In the genomic region with DNA sequence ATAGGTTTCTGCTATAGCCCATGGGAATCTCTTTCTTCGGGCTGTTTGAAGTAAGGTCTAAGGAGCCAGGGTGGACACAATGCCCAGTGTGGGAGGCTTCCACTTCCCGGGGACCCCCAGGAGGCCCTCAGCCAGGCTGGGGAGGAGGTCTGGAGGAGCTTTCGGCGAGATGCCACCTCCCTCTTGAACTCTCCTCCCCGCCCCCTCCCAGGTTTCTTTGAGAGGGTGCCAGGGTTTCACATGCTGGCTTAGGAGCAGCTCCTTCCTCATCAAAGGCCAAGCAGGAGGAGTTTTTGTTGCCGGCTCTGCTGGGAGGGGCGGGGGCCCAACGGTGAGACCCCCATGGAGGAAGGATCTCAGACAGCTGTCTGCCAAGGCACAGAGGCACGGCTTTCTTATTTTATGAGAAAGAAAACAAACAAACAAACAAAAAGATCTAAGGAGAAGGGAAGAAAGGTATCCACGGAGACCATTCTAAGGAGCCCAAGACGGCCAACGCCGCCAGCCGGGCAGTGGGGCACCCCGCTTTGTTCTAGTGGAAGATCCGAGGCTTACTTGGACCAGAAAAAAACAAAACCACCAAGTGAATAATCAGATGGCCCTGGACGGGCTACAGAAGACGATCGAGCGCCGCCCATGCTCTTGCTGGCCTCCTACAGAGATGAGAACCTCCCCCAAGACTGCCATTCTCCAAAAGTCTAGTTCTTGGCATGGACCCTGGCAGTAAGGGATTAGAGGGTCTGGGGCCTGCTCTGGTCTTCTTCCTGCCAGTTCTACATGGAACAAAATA, we compare ENCODE assay signal across 14 mouse cellular contexts.
DNase-seq lines count a peak whose midpoint lies in the region; ATAC-seq and TF ChIP-seq lines count a peak whose summit lies in the region.
"Had no signal": no experiment of that assay in that cellular context is flagged by ENCODE, and none has a peak within 500 bp of the region (broad histone marks: within the 10 kb centered on the region; RNA-seq: fewer than 3 reads in every experiment).

No protein-coding gene starts in this region.

- WGBS in forebrain, embryonic 11.5 days = 29% methylated on average over 21 of the region's 21 CpGs
- 10% methylated on average over 21 of the region's 21 CpGs for WGBS in hindbrain, embryonic 14.5 days
- WGBS in midbrain, embryonic 16.5 days = 12% methylated on average over 20 of the region's 21 CpGs
- WGBS in lung, adult 2 months = 56% methylated on average over 21 of the region's 21 CpGs

- no peaks in the 10 kb centered on the region for H3K36me3 ChIP-seq in forebrain, embryonic 11.5 days (ENCODE audit: control insufficient read depth, insufficient read depth, low read length)
- no peaks in the 10 kb centered on the region for H3K36me3 ChIP-seq in hindbrain, embryonic 14.5 days (replicated peaks; ENCODE audit: control insufficient read depth, insufficient read depth)
- no peaks in the 10 kb centered on the region for H3K36me3 ChIP-seq in midbrain, embryonic 16.5 days (ENCODE audit: control insufficient read depth, insufficient read depth, low read length)
- H3K36me3 ChIP-seq: heart, embryonic 10.5 days; liver, embryonic 13.5 days had no signal

- H3K27ac ChIP-seq in forebrain, embryonic 11.5 days (ENCODE audit: low read depth, low read length) = no peak overlapping the region
- H3K27ac ChIP-seq in hindbrain, embryonic 14.5 days = peak overlapping the region; percentile 18; the same call in 1 of the 2 replicates
- H3K27ac ChIP-seq in midbrain, embryonic 16.5 days (ENCODE audit: low read length) = no peak overlapping the region
- H3K27ac ChIP-seq: heart, embryonic 10.5 days; liver, embryonic 13.5 days had no signal

- TF ChIP-seq POLR2A in lung, adult 2 months (IDR thresholded peaks at IDR 0.05; ENCODE audit: borderline replicate concordance, extremely low read depth, low read depth, low read length) = no peak

- H3K9me3 ChIP-seq in forebrain, embryonic 11.5 days (ENCODE audit: control insufficient read depth, low read length) = no peaks in the 10 kb centered on the region
- no peaks in the 10 kb centered on the region for H3K9me3 ChIP-seq in hindbrain, embryonic 14.5 days (ENCODE audit: control insufficient read depth, low read length)
- H3K9me3 ChIP-seq in midbrain, embryonic 16.5 days (replicated peaks; ENCODE audit: control insufficient read depth, low read length, poor library complexity, severe bottlenecking) = no peaks in the 10 kb centered on the region
- H3K9me3 ChIP-seq: heart, embryonic 10.5 days; liver, embryonic 13.5 days had no signal

- H3K4me1 ChIP-seq in forebrain, embryonic 11.5 days (replicated peaks; ENCODE audit: control insufficient read depth, insufficient read depth, low read length) = peaks cover 20% of the 10 kb centered on the region; the same call in 1 of the 2 replicates
- peaks cover 34% of the 10 kb centered on the region for H3K4me1 ChIP-seq in hindbrain, embryonic 14.5 days (replicated peaks; ENCODE audit: control insufficient read depth, insufficient read depth, low read length)
- H3K4me1 ChIP-seq in midbrain, embryonic 16.5 days (ENCODE audit: control insufficient read depth, insufficient read depth, low read length) = peaks cover 11% of the 10 kb centered on the region
- H3K4me1 ChIP-seq in lung, adult 2 months (ENCODE audit: control insufficient read depth, insufficient read depth, low read length) = no peaks in the 10 kb centered on the region
- H3K4me1 ChIP-seq: liver, embryonic 13.5 days had no signal

- 0 out of 2 replicates have a peak, but pooled peaks have one; percentile 10 for ATAC-seq in forebrain, embryonic 11.5 days (replicated peaks; ENCODE audit: low FRiP score)
- peak; percentile 78 for ATAC-seq in hindbrain, embryonic 14.5 days (ENCODE audit: low FRiP score)
- ATAC-seq in midbrain, embryonic 16.5 days = peak; percentile 63
- ATAC-seq: intestine, embryonic 16.5 days had no signal

- no peak overlapping the region for H3K4me2 ChIP-seq in forebrain, embryonic 11.5 days (ENCODE audit: low read depth, low read length, severe bottlenecking)
- H3K4me2 ChIP-seq in hindbrain, embryonic 14.5 days (replicated peaks) = no peak overlapping the region
- H3K4me2 ChIP-seq in midbrain, embryonic 16.5 days (ENCODE audit: low read length) = no peak overlapping the region
- H3K4me2 ChIP-seq: liver, embryonic 13.5 days had no signal

- DNase-seq in cerebellum, postnatal 25 days = peak; percentile 11 to 12
- no peak for DNase-seq in cerebellum, adult 18-20 months
- DNase-seq in forebrain, embryonic 11.5 days (ENCODE audit: low spot score) = peak; percentile 58
- peak; percentile 40 for DNase-seq in hindbrain, embryonic 14.5 days (ENCODE audit: low spot score)
- no peak for DNase-seq in adrenal gland, postnatal 25 days
- no peak for DNase-seq in lung, adult 2 months
- no peak for DNase-seq in lung, postnatal 25 days (ENCODE audit: low spot score)
- DNase-seq: B cell, adult 2 months; liver, embryonic 13.5 days; thymus, postnatal 25 days had no signal

- H3K4me3 ChIP-seq in forebrain, embryonic 11.5 days (ENCODE audit: low read depth, low read length) = no peak overlapping the region
- no peak overlapping the region for H3K4me3 ChIP-seq in hindbrain, embryonic 14.5 days (replicated peaks; ENCODE audit: low read length)
- no peak overlapping the region for H3K4me3 ChIP-seq in midbrain, embryonic 16.5 days (ENCODE audit: low read depth, low read length)
- no peak overlapping the region for H3K4me3 ChIP-seq in lung, adult 2 months (replicated peaks; ENCODE audit: extremely low read depth, low read depth, low read length)
- H3K4me3 ChIP-seq: erythroblast, embryonic 14.5 days; heart, embryonic 10.5 days; liver, embryonic 13.5 days had no signal

- no peak overlapping the region; the same call in 1 of the 2 replicates for H3K9ac ChIP-seq in forebrain, embryonic 11.5 days (ENCODE audit: low read length)
- H3K9ac ChIP-seq in hindbrain, embryonic 14.5 days = no peak overlapping the region
- H3K9ac ChIP-seq in midbrain, embryonic 16.5 days (ENCODE audit: low read depth, low read length) = no peak overlapping the region
- H3K9ac ChIP-seq: liver, embryonic 13.5 days had no signal

- TF ChIP-seq CTCF in lung, adult 2 months (IDR thresholded peaks at IDR 0.05; ENCODE audit: insufficient read depth, low read length) = no peak

- H3K27me3 ChIP-seq in forebrain, embryonic 11.5 days (ENCODE audit: control insufficient read depth, insufficient read depth, low read length) = no peaks in the 10 kb centered on the region
- no peaks in the 10 kb centered on the region for H3K27me3 ChIP-seq in hindbrain, embryonic 14.5 days (ENCODE audit: control insufficient read depth, insufficient read depth, low read length)
- no peaks in the 10 kb centered on the region for H3K27me3 ChIP-seq in midbrain, embryonic 16.5 days (ENCODE audit: control insufficient read depth, insufficient read depth, low read depth, low read length)
- H3K27me3 ChIP-seq: liver, embryonic 13.5 days had no signal

Comparison
In these comparisons a context has a peak if more than half of its experiments do, and no peak if none do; other contexts are left out.
1. DNase-seq: peak in cerebellum, postnatal 25 days (2 of 2), forebrain, embryonic 11.5 days (single experiment) and hindbrain, embryonic 14.5 days (single experiment); none in cerebellum, adult 18-20 months (0 of 2), adrenal gland, postnatal 25 days (single experiment), lung, adult 2 months (single experiment) and lung, postnatal 25 days (single experiment).
2. ATAC-seq: peak in every context shown above with its lines; median percentile 78 in hindbrain, embryonic 14.5 days; 63 in midbrain, embryonic 16.5 days; 10 in forebrain, embryonic 11.5 days.